ENCODE assay signal across 11 mouse cellular contexts in the genomic region with DNA sequence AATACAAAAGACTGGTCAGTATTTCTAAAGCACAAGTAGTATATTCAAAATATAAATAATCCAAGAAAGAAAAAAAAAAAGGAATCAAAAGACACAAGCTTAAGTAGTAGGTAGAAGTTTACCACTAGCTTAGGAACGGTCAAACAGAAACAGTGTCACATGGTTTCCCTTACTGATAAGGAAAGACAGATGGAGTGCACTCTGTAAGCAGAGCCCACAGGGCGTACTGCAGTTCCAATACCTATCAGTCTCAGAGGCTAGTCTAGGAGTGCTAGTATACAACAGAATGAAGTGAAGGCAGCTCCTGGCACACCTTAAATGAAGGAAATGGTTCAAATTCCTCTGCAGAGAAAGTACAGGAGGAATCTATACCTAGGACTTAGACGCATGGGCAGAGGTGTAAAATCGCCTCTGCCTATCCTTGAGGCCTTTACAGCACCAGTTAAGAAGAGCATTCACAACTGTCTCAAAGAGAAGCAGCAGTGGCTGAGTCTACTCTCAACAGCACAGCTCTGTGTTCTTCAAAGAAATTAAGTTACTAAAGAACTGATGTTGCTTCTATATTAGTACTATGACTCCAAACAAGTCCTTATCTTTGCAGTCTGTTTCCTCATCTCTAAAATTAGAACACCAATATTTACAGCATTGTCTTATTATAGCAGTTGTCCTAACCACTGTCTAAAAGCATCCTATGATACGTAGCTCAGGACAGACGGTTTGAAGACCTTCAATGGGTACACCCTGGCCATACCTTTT. TPM values are rescaled to one million over a fixed set of nuclear protein-coding genes. Genes with fewer than 3 reads are reported as not detected.
DNase-seq lines count a peak whose midpoint lies in the region; ATAC-seq and TF ChIP-seq lines count a peak whose summit lies in the region.
"Had no signal": no experiment of that assay in that cellular context is flagged by ENCODE, and none has a peak within 500 bp of the region (broad histone marks: within the 10 kb centered on the region; RNA-seq: fewer than 3 reads in every experiment).

No protein-coding gene starts in this region.

- no peaks in the 10 kb centered on the region for H3K27me3 ChIP-seq in MEL (ENCODE audit: control insufficient read depth in 1 of 2, insufficient read depth in 2 of 2, low read length in 2 of 2)
- no peaks in the 10 kb centered on the region for H3K27me3 ChIP-seq in heart, embryonic 13.5 days (replicated peaks)
- H3K27me3 ChIP-seq in liver, embryonic 15.5 days, result no peaks in the 10 kb centered on the region

- no peak for ATAC-seq in heart, embryonic 13.5 days (ENCODE audit: extremely low read depth, insufficient number of reproducible peaks, low FRiP score, low TSS enrichment)
- ATAC-seq in liver, embryonic 15.5 days (ENCODE audit: insufficient read depth), result peak; percentile 72

- peak overlapping the region; percentile 42 for H3K4me2 ChIP-seq in heart, embryonic 13.5 days
- peak overlapping the region; percentile 20; the same call in 1 of the 2 replicates for H3K4me2 ChIP-seq in liver, embryonic 15.5 days

- H3K36me3 ChIP-seq in MEL (ENCODE audit: control insufficient read depth in 1 of 2, insufficient read depth in 2 of 2, low read length in 2 of 2), result peaks cover 36 to 38% of the 10 kb centered on the region in 2 experiments
- peaks cover 69% of the 10 kb centered on the region for H3K36me3 ChIP-seq in heart, embryonic 13.5 days
- H3K36me3 ChIP-seq in liver, embryonic 15.5 days (replicated peaks), result peaks cover 77% of the 10 kb centered on the region

- intact Hi-C loops in left cerebral cortex, postnatal 36 days (cut with DNase I), result no loop called here

- H3K4me1 ChIP-seq in MEL (ENCODE audit: control insufficient read depth in 1 of 2, insufficient read depth in 2 of 2, low read length in 2 of 2), result peaks cover 24 to 26% of the 10 kb centered on the region in 2 experiments
- peaks cover 48% of the 10 kb centered on the region for H3K4me1 ChIP-seq in heart, embryonic 13.5 days
- peaks cover 20% of the 10 kb centered on the region for H3K4me1 ChIP-seq in liver, embryonic 15.5 days (replicated peaks)
- H3K4me1 ChIP-seq: limb, embryonic 10.5 days had no signal

- DNase-seq in 416B (ENCODE audit: low read depth), result peak; percentile 39
- peak; percentile 41 for DNase-seq in MEL (ENCODE audit: low read depth, low spot score)
- DNase-seq in left cerebral cortex, postnatal 36 days (ENCODE audit: low spot score in 2 of 2), result no peak
- no peak for DNase-seq in layer of hippocampus, adult 11-12 months (ENCODE audit: low spot score)
- DNase-seq in retina, postnatal 1 day, result no peak
- DNase-seq: adrenal gland, postnatal 25 days; cerebellum, adult 11-12 months; right cerebral cortex, postnatal 14 days had no signal

- H3K79me2 ChIP-seq in MEL (ENCODE audit: control insufficient read depth, insufficient read depth, low read length, poor library complexity), result peaks cover 24% of the 10 kb centered on the region

- H3K9ac ChIP-seq in MEL (ENCODE audit: control insufficient read depth, low read depth, low read length, poor library complexity, severe bottlenecking), result peak overlapping the region; percentile 14; the same call in 1 of the 2 replicates
- H3K9ac ChIP-seq in heart, embryonic 13.5 days, result peak overlapping the region; percentile 67
- no peak overlapping the region for H3K9ac ChIP-seq in liver, embryonic 15.5 days

- no peak for TF ChIP-seq RAD21 in MEL (IDR thresholded peaks at IDR 0.05; ENCODE audit: low read depth, low read length)

- TF ChIP-seq EP300 in MEL (IDR thresholded peaks at IDR 0.05; ENCODE audit: low read depth in 1 of 2, low read length in 2 of 2), result peak; percentile 49; a peak in 3 of 4 replicates

- WGBS in heart, embryonic 13.5 days, result 39% methylated on average over 6 of the region's 6 CpGs
- WGBS in liver, embryonic 15.5 days (ENCODE audit: insufficient replicate concordance), result 36% methylated on average over 6 of the region's 6 CpGs

- TF ChIP-seq POLR2A in MEL (IDR thresholded peaks at IDR 0.05; ENCODE audit: control insufficient read depth in 1 of 2, insufficient read depth in 1 of 2, low read depth in 1 of 2, low read length in 2 of 2, poor library complexity in 1 of 2), result no peak

- TF ChIP-seq CTCF in MEL (IDR thresholded peaks at IDR 0.05 in 2 of 3, conservative IDR thresholded peaks at IDR 0.05 in 1 of 3; ENCODE audit: control insufficient read depth in 1 of 3, insufficient read depth in 1 of 3, low read depth in 2 of 3, low read length in 3 of 3, poor library complexity in 1 of 3, severe bottlenecking in 1 of 3), result no peak

- H3K4me3 ChIP-seq in MEL (ENCODE audit: control insufficient read depth in 1 of 2, insufficient read depth in 1 of 2, low read depth in 2 of 2, low read length in 2 of 2), result no peak overlapping the region
- H3K4me3 ChIP-seq in heart, embryonic 13.5 days, result no peak overlapping the region
- H3K4me3 ChIP-seq in liver, embryonic 15.5 days (replicated peaks), result no peak overlapping the region
- H3K4me3 ChIP-seq: limb, embryonic 10.5 days had no signal

- no peaks in the 10 kb centered on the region for H3K9me3 ChIP-seq in MEL (replicated peaks; ENCODE audit: insufficient read depth, low read length)
- H3K9me3 ChIP-seq in heart, embryonic 13.5 days, result no peaks in the 10 kb centered on the region
- no peaks in the 10 kb centered on the region for H3K9me3 ChIP-seq in liver, embryonic 15.5 days (replicated peaks)
- H3K9me3 ChIP-seq: limb, embryonic 10.5 days had no signal

- peak overlapping the region; percentile 64 for H3K27ac ChIP-seq in MEL (ENCODE audit: control insufficient read depth, low read depth, low read length)
- H3K27ac ChIP-seq in heart, embryonic 13.5 days (replicated peaks), result peak overlapping the region; percentile 88
- H3K27ac ChIP-seq in liver, embryonic 15.5 days (replicated peaks), result peak overlapping the region; percentile 42; the same call in 1 of the 2 replicates
- H3K27ac ChIP-seq: limb, embryonic 10.5 days had no signal

TF ChIP-seq in MEL, 35 proteins besides CTCF, POLR2A, EP300 and RAD21:
- TF ChIP-seq USF2 (IDR thresholded peaks at IDR 0.05; ENCODE audit: borderline replicate concordance in 1 of 2, insufficient read depth in 1 of 2, low read depth in 1 of 2, low read length in 2 of 2), result peak in 1 of 2 experiments; percentile 48; a peak in 1 of 4 replicates
- peak; percentile 71 for TF ChIP-seq SIN3A (IDR thresholded peaks at IDR 0.05; ENCODE audit: low read length)
- no peak for TF ChIP-seq MAFK (IDR thresholded peaks at IDR 0.05; ENCODE audit: borderline replicate concordance, low read depth, low read length)
- TF ChIP-seq TCF12 (IDR thresholded peaks at IDR 0.05; ENCODE audit: low read depth, low read length), result peak; percentile 45; the same call in 1 of the 2 replicates
- TF ChIP-seq CHD2 (IDR thresholded peaks at IDR 0.05; ENCODE audit: low read length), result no peak
- no peak for TF ChIP-seq ZMIZ1 (IDR thresholded peaks at IDR 0.05; ENCODE audit: low read depth, low read length)
- no peak for TF ChIP-seq ZC3H11A (IDR thresholded peaks at IDR 0.05; ENCODE audit: low read depth, low read length)
- TF ChIP-seq ETS1 (IDR thresholded peaks at IDR 0.05; ENCODE audit: low read depth, low read length), result peak; percentile 89
- no peak for TF ChIP-seq HCFC1 (IDR thresholded peaks at IDR 0.05; ENCODE audit: low read depth, low read length)
- peak; percentile 100 for TF ChIP-seq MEF2A (IDR thresholded peaks at IDR 0.05; ENCODE audit: extremely low read depth, insufficient replicate concordance, low read depth, low read length, poor library complexity, severe bottlenecking)
- no peak for TF ChIP-seq NRF1 (IDR thresholded peaks at IDR 0.05; ENCODE audit: insufficient read depth, low read depth, low read length, poor library complexity, severe bottlenecking)
- TF ChIP-seq CHD1 (IDR thresholded peaks at IDR 0.05; ENCODE audit: low read depth, low read length), result no peak
- TF ChIP-seq MYB (IDR thresholded peaks at IDR 0.05; ENCODE audit: low read depth, low read length), result 0 out of 2 replicates have a peak, but pooled peaks have one; percentile 34
- TF ChIP-seq MYC (IDR thresholded peaks at IDR 0.05; ENCODE audit: low read depth, low read length), result 0 out of 2 replicates have a peak, but pooled peaks have one; percentile 12
- peak; percentile 46 for TF ChIP-seq TAL1 (IDR thresholded peaks at IDR 0.05; ENCODE audit: low read length)
- TF ChIP-seq RCOR1 (IDR thresholded peaks at IDR 0.05; ENCODE audit: low read depth, low read length), result 0 out of 2 replicates have a peak, but pooled peaks have one; percentile 22
- TF ChIP-seq MAX (IDR thresholded peaks at IDR 0.05; ENCODE audit: low read length), result no peak; the same call in 1 of the 2 replicates
- peak; percentile 90 for TF ChIP-seq USF1 (IDR thresholded peaks at IDR 0.05; ENCODE audit: low read depth, low read length)
- peak; percentile 86 for TF ChIP-seq MXI1 (IDR thresholded peaks at IDR 0.05; ENCODE audit: low read depth, low read length)
- no peak for TF ChIP-seq NELFE (IDR thresholded peaks at IDR 0.05; ENCODE audit: low read depth, low read length)
- TF ChIP-seq TBP (IDR thresholded peaks at IDR 0.05; ENCODE audit: low read depth, low read length), result 0 out of 2 replicates have a peak, but pooled peaks have one; percentile 17
- no peak for TF ChIP-seq BHLHE40 (IDR thresholded peaks at IDR 0.05; ENCODE audit: borderline replicate concordance, low read depth, low read length)
- no peak for TF ChIP-seq GABPA (IDR thresholded peaks at IDR 0.05; ENCODE audit: low read depth, low read length)
- peak; percentile 76 for TF ChIP-seq GATA1 (IDR thresholded peaks at IDR 0.05; ENCODE audit: low read depth, low read length)
- peak; percentile 46; the same call in 1 of the 2 replicates for TF ChIP-seq ZNF384 (IDR thresholded peaks at IDR 0.05; ENCODE audit: low read depth, low read length)

RNA-seq across cellular contexts. Expression of a gene that starts 11.5 kb away (rescaled TPM):
- 64.2 and 65.5 TPM in 2 replicates for total RNA-seq in MEL (2012; rRNA removed)
- polyA plus RNA-seq in MEL (2012; ENCODE audit: insufficient read depth in 1 of 2, insufficient read length in 2 of 2, low read depth in 1 of 2, low replicate concordance in 2 of 2, missing spikeins in 1 of 2), result 10 to 100 TPM in 1 of 2 experiments, not detected in 1; 70.6 TPM
- polyA plus RNA-seq in heart, embryonic 13.5 days (2015; fragmentation: Nextera tagmentation; extraction: Ambion mirVana), result 26.0 and 26.1 TPM in 2 replicates
- 17.3 and 20.0 TPM in 2 replicates for polyA plus RNA-seq in liver, embryonic 15.5 days (2015; fragmentation: Nextera tagmentation; extraction: Ambion mirVana)
- 10 to 100 TPM; 20.5 to 25.8 TPM for total RNA-seq in left cerebral cortex, postnatal 36 days (2021)

Comparison
In these comparisons a context has a peak if more than half of its experiments do, and no peak if none do; other contexts are left out.
1. DNase-seq: peak in 416B (single experiment) and MEL (single experiment); none in left cerebral cortex, postnatal 36 days (0 of 2), layer of hippocampus, adult 11-12 months (single experiment) and retina, postnatal 1 day (single experiment).
2. Peak in every context shown above with its lines, with median percentiles within 50 percentile points of each other: H3K27ac ChIP-seq.